Mouse (Mus musculus) embryonic facial prominence, embryonic 13.5 days (tissue): ENCODE measurements around the gene Bud31. TPM values are rescaled to one million over a fixed set of nuclear protein-coding genes. Genes with fewer than 3 reads are reported as not detected.

Experiments
- ATAC-seq: fragments of 200-750 bp; cut with Nextera tagmentation; 2 replicates; pipeline ENCODE4 v1.8.0; 2017; ENCODE audit warnings: low read depth; ENCODE audit not compliant: insufficient number of reproducible peaks, insufficient read depth, low FRiP score, low TSS enrichment
- H3K27ac ChIP-seq: fragments of 300-500 bp; sonication (generic); 2 replicates; pipeline ENCODE4 v1.5.1; 2015; ENCODE audit warnings: moderate library complexity, mild to moderate bottlenecking, inconsistent platforms
- H3K27me3 ChIP-seq: fragments of 300-500 bp; sonication (generic); 2 replicates; pipeline ENCODE4 v1.6.1; 2015; ENCODE audit warnings: mild to moderate bottlenecking, inconsistent platforms
- H3K36me3 ChIP-seq: fragments of 300-500 bp; sonication (generic); 2 replicates; pipeline ENCODE4 v1.6.1; 2015; ENCODE audit warnings: mild to moderate bottlenecking, inconsistent platforms
- H3K4me1 ChIP-seq: fragments of 300-500 bp; sonication (generic); 2 replicates; pipeline ENCODE4 v1.6.1; 2015; ENCODE audit warnings: inconsistent platforms
- H3K4me2 ChIP-seq: fragments of 300-500 bp; sonication (generic); 2 replicates; pipeline ENCODE4 v1.6.1; 2015; ENCODE audit warnings: moderate library complexity, mild to moderate bottlenecking, inconsistent platforms
- H3K4me3 ChIP-seq: fragments of 300-500 bp; sonication (generic); 2 replicates; pipeline ENCODE4 v1.5.1; 2015; ENCODE audit warnings: mild to moderate bottlenecking, inconsistent platforms
- H3K9ac ChIP-seq: fragments of 300-500 bp; sonication (generic); 2 replicates; pipeline ENCODE4 v1.6.1; 2015; ENCODE audit warnings: mild to moderate bottlenecking, inconsistent platforms
- H3K9me3 ChIP-seq: fragments of 300-500 bp; sonication (generic); 2 replicates; pipeline ENCODE4 v1.6.1; 2016; ENCODE audit warnings: inconsistent platforms
- WGBS: fragments of 180-500 bp; shearing (Covaris S2); methylation state at CpG from one replicate; pipeline ENCODE4 v1.1.7; 2015; ENCODE audit warnings: mixed read lengths; 5-methylcytosine and 5-hydroxymethylcytosine counted together
- polyA plus RNA-seq: library from polyadenylated mRNA; unstranded; fragments of >200 nt; fragmentation: Nextera tagmentation; extraction: Ambion mirVana; gene quantifications from 2 replicates; pipeline ENCODE4 v1.2.1, GENCODE M21; 2015

Gene Bud31
- polyA plus RNA-seq, 1 experiment from 2014 or later: 225 TPM

GRCm38 (mm10) chr5:145114071-145114605 is 26.0 kb upstream of the Bud31 start, which contains the start of gene Arpc1b:
Arpc1b (plus strand) TSS chr5:145114215.
- no peak within 1 kb of the TSS for H3K27ac ChIP-seq

GRCm38 (mm10) chr5:145114606-145115473 is 25.3 kb upstream of the Bud31 start:
- no peaks in the 10 kb centered on the region for H3K27me3 ChIP-seq
- ATAC-seq: no peak
- H3K4me2 ChIP-seq: peak overlapping the region; percentile 87
- no peaks in the 10 kb centered on the region for H3K9me3 ChIP-seq
- H3K9ac ChIP-seq: peak overlapping the region; percentile 78
- H3K27ac ChIP-seq: no peak overlapping the region
- H3K4me1 ChIP-seq: peaks cover 19% of the 10 kb centered on the region
- H3K4me3 ChIP-seq: peak overlapping the region; percentile 63
- 17% methylated on average over 40 of the region's 40 CpGs for WGBS
- peaks cover 17% of the 10 kb centered on the region for H3K36me3 ChIP-seq

More at GRCm38 (mm10) chr5:145114071-145114605, 26.0 kb upstream of the Bud31 start, which contains the start of gene Arpc1b:
- Histone ChIP-seq H3K9ac (peak within 1 kb of the TSS; percentile 78), H3K27me3 (no peaks in the 10 kb centered on the region), H3K36me3 (peaks cover 24% of the 10 kb centered on the region), H3K9me3 (no peaks in the 10 kb centered on the region), H3K4me2 (peak within 1 kb of the TSS; percentile 87), H3K4me3 (peak within 1 kb of the TSS; percentile 63), H3K4me1 (peaks cover 19% of the 10 kb centered on the region)
- peak; percentile 38 for ATAC-seq
- WGBS: under 1% methylated on average over 47 of the region's 53 CpGs

- Histone ChIP-seq H3K4me3 (no peak overlapping the region), H3K4me1 (peaks cover 22% of the 10 kb centered on the region), H3K27me3 (no peaks in the 10 kb centered on the region), H3K4me2 (0 out of 2 replicates have a peak overlapping the region, but pooled peaks have one; percentile 20), H3K9ac (no peak overlapping the region), H3K9me3 (no peaks in the 10 kb centered on the region), H3K27ac (peak overlapping the region; percentile 55; the same call in 1 of the 2 replicates), H3K36me3 (peaks cover 8% of the 10 kb centered on the region)
- WGBS: 94% methylated on average over 5 of the region's 5 CpGs
- ATAC-seq: no peak
Observed at GRCm38 (mm10) chr5:145115736-145116135, 24.4 kb upstream of the Bud31 start.

GRCm38 (mm10) chr5:145116316-145116715 is 23.8 kb upstream of the Bud31 start:
- WGBS: 44% methylated on average over 4 of the region's 4 CpGs
- Histone ChIP-seq H3K9ac (no peak overlapping the region), H3K27me3 (no peaks in the 10 kb centered on the region), H3K36me3 (peaks cover 2% of the 10 kb centered on the region; the same call in 1 of the 2 replicates), H3K27ac (peak overlapping the region; percentile 55; the same call in 1 of the 2 replicates), H3K9me3 (no peaks in the 10 kb centered on the region), H3K4me1 (peaks cover 25% of the 10 kb centered on the region), H3K4me2 (peak overlapping the region; percentile 20; the same call in 1 of the 2 replicates), H3K4me3 (no peak overlapping the region)
- no peak for ATAC-seq

GRCm38 (mm10) chr5:145116916-145117315 is 23.2 kb upstream of the Bud31 start:
- Histone ChIP-seq H3K27me3 (no peaks in the 10 kb centered on the region), H3K9ac (no peak overlapping the region), H3K4me3 (no peak overlapping the region), H3K36me3 (no peaks in the 10 kb centered on the region), H3K9me3 (no peaks in the 10 kb centered on the region), H3K27ac (peak overlapping the region; percentile 2; the same call in 1 of the 2 replicates), H3K4me1 (peaks cover 25% of the 10 kb centered on the region), H3K4me2 (peak overlapping the region; percentile 20; the same call in 1 of the 2 replicates)
- no peak for ATAC-seq
- WGBS: 42% methylated on average over 10 of the region's 10 CpGs

GRCm38 (mm10) chr5:145118005-145118404 is 22.2 kb upstream of the Bud31 start:
- Histone ChIP-seq H3K4me2 (no peak overlapping the region), H3K9ac (no peak overlapping the region), H3K27ac (no peak overlapping the region), H3K36me3 (peaks cover 5% of the 10 kb centered on the region), H3K27me3 (no peaks in the 10 kb centered on the region), H3K9me3 (no peaks in the 10 kb centered on the region), H3K4me3 (no peak overlapping the region), H3K4me1 (peaks cover 25% of the 10 kb centered on the region)
- no peak for ATAC-seq
- 63% methylated on average over 6 of the region's 6 CpGs for WGBS

GRCm38 (mm10) chr5:145118461-145118860 is 21.7 kb upstream of the Bud31 start:
- H3K9me3 ChIP-seq: no peaks in the 10 kb centered on the region
- H3K9ac ChIP-seq: no peak overlapping the region
- no peak for ATAC-seq
- no peak overlapping the region for H3K27ac ChIP-seq
- no peak overlapping the region for H3K4me2 ChIP-seq
- H3K4me1 ChIP-seq: peaks cover 25% of the 10 kb centered on the region
- peaks cover 10% of the 10 kb centered on the region for H3K36me3 ChIP-seq
- no peaks in the 10 kb centered on the region for H3K27me3 ChIP-seq
- 85% methylated on average over 5 of the region's 5 CpGs for WGBS
- no peak overlapping the region for H3K4me3 ChIP-seq

GRCm38 (mm10) chr5:145119385-145119784 is 20.8 kb upstream of the Bud31 start:
- WGBS: 89% methylated on average over 2 of the region's 2 CpGs
- Histone ChIP-seq H3K4me2 (no peak overlapping the region), H3K27ac (no peak overlapping the region), H3K27me3 (no peaks in the 10 kb centered on the region), H3K9ac (no peak overlapping the region), H3K9me3 (no peaks in the 10 kb centered on the region), H3K36me3 (peaks cover 19% of the 10 kb centered on the region), H3K4me1 (peaks cover 22% of the 10 kb centered on the region), H3K4me3 (no peak overlapping the region)
- no peak for ATAC-seq

GRCm38 (mm10) chr5:145120921-145121320 is 19.2 kb upstream of the Bud31 start:
- 0 out of 2 replicates have a peak overlapping the region, but pooled peaks have one; percentile 22 for H3K9ac ChIP-seq
- H3K9me3 ChIP-seq: no peaks in the 10 kb centered on the region
- H3K4me1 ChIP-seq: peaks cover 15% of the 10 kb centered on the region
- no peak overlapping the region for H3K4me3 ChIP-seq
- no peak overlapping the region for H3K4me2 ChIP-seq
- H3K36me3 ChIP-seq: peaks cover 35% of the 10 kb centered on the region
- ATAC-seq: no peak
- H3K27me3 ChIP-seq: no peaks in the 10 kb centered on the region
- no peak overlapping the region for H3K27ac ChIP-seq
- WGBS: 47% methylated on average over 7 of the region's 7 CpGs

- no peak for ATAC-seq
- Histone ChIP-seq H3K4me3 (no peak overlapping the region), H3K27me3 (no peaks in the 10 kb centered on the region), H3K9ac (no peak overlapping the region), H3K4me1 (peaks cover 6% of the 10 kb centered on the region; the same call in 1 of the 2 replicates), H3K9me3 (no peaks in the 10 kb centered on the region), H3K36me3 (peaks cover 58% of the 10 kb centered on the region), H3K27ac (no peak overlapping the region), H3K4me2 (no peak overlapping the region)
- 93% methylated on average over 19 of the region's 19 CpGs for WGBS
Observed at GRCm38 (mm10) chr5:145123396-145123795, 16.8 kb upstream of the Bud31 start.

GRCm38 (mm10) chr5:145126580-145126979 is 13.6 kb upstream of the Bud31 start:
- H3K27ac ChIP-seq: no peak overlapping the region
- H3K4me2 ChIP-seq: no peak overlapping the region
- no peak for ATAC-seq
- no peak overlapping the region for H3K4me3 ChIP-seq
- H3K9ac ChIP-seq: no peak overlapping the region
- H3K4me1 ChIP-seq: no peaks in the 10 kb centered on the region
- no peaks in the 10 kb centered on the region for H3K9me3 ChIP-seq
- WGBS: 94% methylated on average over 9 of the region's 9 CpGs
- peaks cover 88% of the 10 kb centered on the region for H3K36me3 ChIP-seq
- H3K27me3 ChIP-seq: no peaks in the 10 kb centered on the region
